Mouse (Mus musculus): ENCODE data around the gene Wwox.

GRCm38 (mm10) chr8:114849461-114849860 is 410.0 kb downstream of the Wwox start:
- TF ChIP-seq CTCF (IDR thresholded peaks at IDR 0.05) (no peak), EP300 (IDR thresholded peaks at IDR 0.05) (no peak)

All from lung, postnatal 0 days (tissue).